Mouse (Mus musculus): ENCODE data around the gene Ttl. TPM values are rescaled to one million over a fixed set of nuclear protein-coding genes. Genes with fewer than 3 reads are reported as not detected.
A peak's percentile ranks its signal among the peaks of the same experiment; 100 is the strongest.

Gene Ttl
- polyA plus RNA-seq, 1 experiment from 2014 or later = 1.2 TPM

DNA sequence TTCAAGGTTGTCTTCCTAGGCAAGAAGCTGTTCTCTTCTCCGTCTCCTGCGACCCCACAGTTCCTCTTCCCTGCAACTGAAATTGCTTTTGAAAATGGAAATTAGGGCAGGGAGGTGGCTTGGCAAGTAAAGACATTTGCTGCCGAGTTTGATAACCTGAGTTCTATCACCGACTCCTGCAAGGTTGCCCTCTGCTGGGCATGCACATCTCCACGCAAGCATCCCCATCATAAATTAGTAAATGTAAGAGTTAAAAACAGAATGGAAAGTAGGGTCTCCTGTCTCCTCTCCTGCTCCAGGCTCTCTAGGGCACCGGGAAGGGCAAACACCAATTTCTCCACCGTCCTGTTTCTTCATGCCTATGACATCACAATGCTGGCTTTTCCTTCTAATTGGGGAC, 66.5 kb downstream of the Ttl start:
- Histone ChIP-seq H3K4me3 (ENCODE audit: low read depth, low read length) (no peak overlapping the region), H3K27me3 (ENCODE audit: insufficient read depth, low read length) (no peaks in the 10 kb centered on the region), H3K9me3 (ENCODE audit: low read length) (0 out of 2 replicates have a peak, but pooled peaks cover 2% of the 10 kb centered on the region), H3K9ac (replicated peaks) (no peak overlapping the region), H3K36me3 (replicated peaks; ENCODE audit: insufficient read depth, low read length) (peaks cover 14% of the 10 kb centered on the region), H3K4me1 (ENCODE audit: insufficient read depth) (peaks cover 20% of the 10 kb centered on the region), H3K4me2 (ENCODE audit: low read depth, low read length) (no peak overlapping the region), H3K27ac (ENCODE audit: low read depth) (no peak overlapping the region)
- 85% methylated on average over 7 of the region's 7 CpGs for WGBS (ENCODE audit: insufficient replicate concordance)
- TF ChIP-seq EP300 (IDR thresholded peaks at IDR 0.05; ENCODE audit: low read depth) = no peak
- peak; percentile 25 for TF ChIP-seq CTCF (IDR thresholded peaks at IDR 0.05; ENCODE audit: low read depth)
- DNase-seq = no peak
- no peak for ATAC-seq

DNA sequence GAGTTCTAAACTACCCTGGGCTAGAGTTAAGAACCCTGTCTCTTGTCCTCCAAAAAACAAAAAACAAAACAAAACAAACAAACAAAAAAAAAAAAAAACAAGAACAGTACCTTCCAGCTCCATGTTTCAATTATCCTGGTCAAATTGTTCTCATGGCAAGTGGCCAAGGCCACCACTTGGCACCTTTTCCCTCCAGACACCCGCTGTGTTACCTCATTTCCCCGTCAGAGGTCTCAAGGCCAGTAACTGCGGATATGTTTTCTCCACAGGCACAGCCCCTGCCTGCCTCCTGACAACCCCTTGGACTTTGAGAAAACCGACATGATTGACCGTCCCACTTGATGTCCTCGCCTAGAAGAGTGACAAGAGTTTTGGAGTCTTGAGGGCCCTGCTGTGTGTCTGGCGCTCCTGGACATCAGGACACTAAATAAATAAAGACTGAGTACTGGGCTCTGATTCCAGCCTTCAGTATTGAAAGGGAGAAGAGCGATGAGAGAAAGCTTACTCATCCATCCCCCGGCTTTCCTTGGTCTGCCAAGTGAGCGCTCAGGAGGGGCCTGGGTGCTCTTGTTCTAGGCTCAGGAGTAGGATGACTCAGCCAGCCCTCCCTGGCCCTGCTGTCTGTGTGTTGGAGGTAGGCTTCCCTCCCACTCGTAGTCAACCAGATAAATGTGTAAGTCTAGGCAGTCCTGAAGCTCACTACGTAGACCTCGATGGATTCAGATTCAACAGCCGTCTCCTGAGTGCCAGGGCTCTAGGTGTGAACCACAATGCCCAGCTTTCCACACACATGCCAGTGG, 67.5 kb downstream of the Ttl start:
- no peak for TF ChIP-seq EP300 (IDR thresholded peaks at IDR 0.05; ENCODE audit: low read depth)
- TF ChIP-seq CTCF (IDR thresholded peaks at IDR 0.05; ENCODE audit: low read depth) = no peak
- Histone ChIP-seq H3K36me3 (replicated peaks; ENCODE audit: insufficient read depth, low read length) (peaks cover 14% of the 10 kb centered on the region), H3K27me3 (ENCODE audit: insufficient read depth, low read length) (no peaks in the 10 kb centered on the region), H3K4me2 (ENCODE audit: low read depth, low read length) (no peak overlapping the region), H3K4me1 (ENCODE audit: insufficient read depth) (peaks cover 20% of the 10 kb centered on the region), H3K9ac (replicated peaks) (no peak overlapping the region), H3K4me3 (ENCODE audit: low read depth, low read length) (no peak overlapping the region), H3K27ac (ENCODE audit: low read depth) (no peak overlapping the region), H3K9me3 (ENCODE audit: low read length) (0 out of 2 replicates have a peak, but pooled peaks cover 2% of the 10 kb centered on the region)
- DNase-seq (no peak), ATAC-seq (no peak)
- whole genome bisulfite sequencing (ENCODE audit: insufficient replicate concordance) = 90% methylated on average over 14 of the region's 14 CpGs

DNA sequence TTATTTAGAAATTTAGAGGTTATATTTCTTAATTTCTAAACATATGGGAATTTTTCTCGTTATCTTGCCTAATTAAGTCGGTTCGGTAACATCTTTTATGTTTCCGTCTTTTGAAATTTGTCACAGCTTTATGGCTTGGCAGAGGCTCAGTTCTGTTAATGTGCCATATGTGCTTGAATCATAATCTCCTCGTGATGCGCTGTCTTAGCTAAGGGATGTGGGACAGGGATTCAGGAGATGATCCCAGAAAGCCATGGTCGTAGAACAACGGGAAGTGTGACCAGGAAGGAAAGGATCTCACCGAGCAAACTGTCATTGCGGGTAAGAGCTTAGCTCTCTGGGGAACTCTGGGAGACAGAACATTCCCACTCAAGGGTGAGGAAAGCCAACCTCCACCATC, 74.2 kb downstream of the Ttl start:
- WGBS (ENCODE audit: insufficient replicate concordance) = 85% methylated on average over 10 of the region's 10 CpGs
- no peak overlapping the region for H3K27ac ChIP-seq (ENCODE audit: low read depth)
- no peaks in the 10 kb centered on the region for H3K27me3 ChIP-seq (ENCODE audit: insufficient read depth, low read length)

More for the DNA sequence above, 74.2 kb downstream of the Ttl start:
- Histone ChIP-seq H3K9ac (replicated peaks) (no peak overlapping the region), H3K4me3 (ENCODE audit: low read depth, low read length) (no peak overlapping the region), H3K4me1 (ENCODE audit: insufficient read depth) (no peaks in the 10 kb centered on the region), H3K36me3 (replicated peaks; ENCODE audit: insufficient read depth, low read length) (no peaks in the 10 kb centered on the region), H3K4me2 (ENCODE audit: low read depth, low read length) (no peak overlapping the region), H3K9me3 (ENCODE audit: low read length) (no peaks in the 10 kb centered on the region)
- DNase-seq (no peak), ATAC-seq (no peak)
- TF ChIP-seq CTCF (IDR thresholded peaks at IDR 0.05; ENCODE audit: low read depth) (no peak), EP300 (IDR thresholded peaks at IDR 0.05; ENCODE audit: low read depth) (no peak)

Other genes with a start within 250 kb of the Ttl start
- gene Tmem87b, start 247.8 kb upstream of the Ttl start, polyA plus RNA-seq (2015; fragmentation: Nextera tagmentation; extraction: Ambion mirVana) = 15.7 and 17.5 TPM in 2 replicates
- 0.09 and 0.16 TPM in 2 replicates for gene Fbln7, start 203.0 kb upstream of the Ttl start, polyA plus RNA-seq (2015; fragmentation: Nextera tagmentation; extraction: Ambion mirVana)
- 3.0 and 3.6 TPM in 2 replicates for gene Zc3h8, start 121.9 kb upstream of the Ttl start, polyA plus RNA-seq (2015; fragmentation: Nextera tagmentation; extraction: Ambion mirVana)
- gene Zc3h6, start 98.5 kb upstream of the Ttl start, polyA plus RNA-seq (2015; fragmentation: Nextera tagmentation; extraction: Ambion mirVana) = 0.97 and 1.2 TPM in 2 replicates
- gene Gm10762, start 98.2 kb upstream of the Ttl start, polyA plus RNA-seq (2015; fragmentation: Nextera tagmentation; extraction: Ambion mirVana) = 9.9 and 10.8 TPM in 2 replicates
- gene Vinac1, start 17.8 kb upstream of the Ttl start, polyA plus RNA-seq (2015; fragmentation: Nextera tagmentation; extraction: Ambion mirVana) = not detected in 2 replicates
- 6.5 and 7.1 TPM in 2 replicates for gene Polr1b, start 35.1 kb downstream of the Ttl start, polyA plus RNA-seq (2015; fragmentation: Nextera tagmentation; extraction: Ambion mirVana)
- gene Chchd5, start 63.8 kb downstream of the Ttl start, polyA plus RNA-seq (2015; fragmentation: Nextera tagmentation; extraction: Ambion mirVana) = 12.8 and 13.0 TPM in 2 replicates
- gene Slc20a1, start 132.8 kb downstream of the Ttl start, polyA plus RNA-seq (2015; fragmentation: Nextera tagmentation; extraction: Ambion mirVana) = 20.2 and 24.9 TPM in 2 replicates
- 12.3 and 13.2 TPM in 2 replicates for gene Ckap2l, start 231.3 kb downstream of the Ttl start, polyA plus RNA-seq (2015; fragmentation: Nextera tagmentation; extraction: Ambion mirVana)
- gene Il1a, start 244.0 kb downstream of the Ttl start, polyA plus RNA-seq (2015; fragmentation: Nextera tagmentation; extraction: Ambion mirVana) = 4.8 and 6.3 TPM in 2 replicates

Data from liver, postnatal 0 days (tissue).